Mouse (Mus musculus) forebrain, embryonic 15.5 days (tissue): ENCODE results near the gene Nudt21. TPM values are rescaled to one million over a fixed set of nuclear protein-coding genes. Genes with fewer than 3 reads are reported as not detected.

Source experiments
- ATAC-seq: fragments of 200-750 bp; cut with Nextera tagmentation; replicated peaks from 2 replicates; pipeline ENCODE4 v1.8.0; 2017; ENCODE audit warnings: mild to moderate bottlenecking, moderate TSS enrichment, moderate library complexity
- H3K27ac ChIP-seq: fragments of 300-500 bp; sonication (generic); replicated peaks from 2 replicates; pipeline ENCODE4 v1.5.1; 2015; ENCODE audit warnings: mild to moderate bottlenecking, inconsistent platforms
- H3K27me3 ChIP-seq: fragments of 300-500 bp; sonication (generic); 2 replicates; pipeline ENCODE4 v1.6.1; 2015; ENCODE audit warnings: inconsistent platforms
- H3K36me3 ChIP-seq: fragments of 300-500 bp; sonication (generic); 2 replicates; pipeline ENCODE4 v1.6.1; 2015; ENCODE audit warnings: mild to moderate bottlenecking, inconsistent platforms
- H3K4me1 ChIP-seq: fragments of 300-500 bp; sonication (generic); 2 replicates; pipeline ENCODE4 v1.6.1; 2015; ENCODE audit warnings: inconsistent platforms
- H3K4me2 ChIP-seq: fragments of 300-500 bp; sonication (generic); replicated peaks from 2 replicates; pipeline ENCODE4 v1.6.1; 2015; ENCODE audit warnings: mild to moderate bottlenecking, inconsistent platforms
- H3K4me3 ChIP-seq: fragments of 300-500 bp; sonication (generic); 2 replicates; pipeline ENCODE4 v1.5.1; 2015; ENCODE audit warnings: mild to moderate bottlenecking, inconsistent platforms
- H3K9ac ChIP-seq: fragments of 300-500 bp; sonication (generic); replicated peaks from 2 replicates; pipeline ENCODE4 v1.6.1; 2015; ENCODE audit warnings: mild to moderate bottlenecking, inconsistent platforms
- H3K9me3 ChIP-seq: fragments of 300-500 bp; sonication (generic); 2 replicates; pipeline ENCODE4 v1.6.1; 2016; ENCODE audit warnings: inconsistent platforms
- WGBS: fragments of 180-500 bp; shearing (Covaris S2); methylation state at CpG from one replicate; pipeline ENCODE4 v1.1.7; 2015; ENCODE audit warnings: mixed read lengths; 5-methylcytosine and 5-hydroxymethylcytosine counted together
- polyA plus RNA-seq: library from polyadenylated mRNA; unstranded; fragments of >200 nt; fragmentation: Nextera tagmentation; extraction: Ambion mirVana; gene quantifications from 2 replicates; pipeline ENCODE4 v1.2.1, GENCODE M21; 2015

Nudt21 gene
- polyA plus RNA-seq, 1 experiment from 2014 or later, result 133 TPM

DNA sequence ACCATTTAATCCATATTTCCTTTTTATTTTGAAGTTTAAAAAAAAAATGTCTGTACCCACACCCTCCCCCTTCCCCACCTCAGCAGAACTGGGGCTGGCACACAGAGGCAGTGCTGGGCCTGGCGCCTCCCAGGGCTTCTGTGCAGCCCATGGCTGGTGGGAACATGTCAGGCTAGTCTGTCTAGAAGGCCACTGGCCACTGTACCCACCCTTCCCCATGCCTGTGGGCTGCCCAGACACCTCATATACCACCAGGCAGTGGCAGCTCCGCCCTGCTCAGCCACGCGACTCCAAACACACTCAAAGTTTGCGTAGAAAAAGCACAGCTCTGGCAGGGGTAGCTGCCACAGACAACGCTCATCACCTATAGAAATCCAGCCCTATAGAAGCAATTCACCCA is 68.5 kb downstream of the Nudt21 start:
- Histone ChIP-seq H3K9ac (no peak overlapping the region), H3K27me3 (no peaks in the 10 kb centered on the region), H3K27ac (no peak overlapping the region), H3K4me1 (no peaks in the 10 kb centered on the region), H3K4me2 (no peak overlapping the region), H3K9me3 (no peaks in the 10 kb centered on the region), H3K4me3 (no peak overlapping the region), H3K36me3 (peaks cover 67% of the 10 kb centered on the region)
- ATAC-seq, result no peak
- 75% methylated on average over 6 of the region's 6 CpGs for WGBS

Other genes with a start within 250 kb of the Nudt21 start
- 167 and 173 TPM in 2 replicates for gene Gnao1, start 227.1 kb downstream of the Nudt21 start, polyA plus RNA-seq
- gene Amfr, start 24.2 kb downstream of the Nudt21 start, polyA plus RNA-seq, result 71.8 and 76.3 TPM in 2 replicates
- gene Ogfod1, start 167 bp upstream of the Nudt21 start, polyA plus RNA-seq, result 16.1 and 18.8 TPM in 2 replicates
- 16.8 and 20.5 TPM in 2 replicates for gene Bbs2, start 61.9 kb upstream of the Nudt21 start, polyA plus RNA-seq
- not detected in 2 replicates for gene Mt4, start 100.2 kb upstream of the Nudt21 start, polyA plus RNA-seq
- gene Mt3, start 115.6 kb upstream of the Nudt21 start, polyA plus RNA-seq, result 249 and 258 TPM in 2 replicates
- 35.4 and 38.4 TPM in 2 replicates for gene Mt2, start 135.6 kb upstream of the Nudt21 start, polyA plus RNA-seq
- gene Mt1, start 142.1 kb upstream of the Nudt21 start, polyA plus RNA-seq, result 85.2 and 100 TPM in 2 replicates
- 63.0 and 66.3 TPM in 2 replicates for gene Nup93, start 177.5 kb upstream of the Nudt21 start, polyA plus RNA-seq